Mouse (Mus musculus): ENCODE data around the gene Zbtb16. TPM values are rescaled to one million over a fixed set of nuclear protein-coding genes. Genes with fewer than 3 reads are reported as not detected.
A peak's percentile ranks its signal among the peaks of the same experiment; 100 is the strongest.

The Zbtb16 gene
- polyA plus RNA-seq, 1 experiment from 2014 or later = 7.0 TPM

- Histone ChIP-seq H3K27me3 (peaks cover 23% of the 10 kb centered on the region), H3K4me2 (no peak overlapping the region), H3K9ac (no peak overlapping the region), H3K27ac (no peak overlapping the region), H3K4me3 (no peak overlapping the region), H3K9me3 (no peaks in the 10 kb centered on the region), H3K4me1 (peaks cover 18% of the 10 kb centered on the region), H3K36me3 (no peaks in the 10 kb centered on the region)
- no peak for ATAC-seq (ENCODE audit: borderline replicate concordance, extremely low read depth, low FRiP score, low TSS enrichment)
- WGBS = 20% methylated on average over 11 of the region's 11 CpGs
Measured at GRCm38 (mm10) chr9:48796267-48796822, 39.7 kb downstream of the Zbtb16 start.

- H3K27me3 ChIP-seq = peaks cover 23% of the 10 kb centered on the region
- no peaks in the 10 kb centered on the region for H3K36me3 ChIP-seq
- no peak overlapping the region for H3K27ac ChIP-seq
- no peak for ATAC-seq (ENCODE audit: borderline replicate concordance, extremely low read depth, low FRiP score, low TSS enrichment)
- no peak overlapping the region for H3K4me3 ChIP-seq
- no peaks in the 10 kb centered on the region for H3K9me3 ChIP-seq
- H3K4me1 ChIP-seq = peaks cover 18% of the 10 kb centered on the region
- no peak overlapping the region for H3K9ac ChIP-seq
- no peak overlapping the region for H3K4me2 ChIP-seq
- WGBS = 45% methylated on average over 10 of the region's 10 CpGs
Measured at GRCm38 (mm10) chr9:48795740-48796139, 40.3 kb downstream of the Zbtb16 start.

DNA sequence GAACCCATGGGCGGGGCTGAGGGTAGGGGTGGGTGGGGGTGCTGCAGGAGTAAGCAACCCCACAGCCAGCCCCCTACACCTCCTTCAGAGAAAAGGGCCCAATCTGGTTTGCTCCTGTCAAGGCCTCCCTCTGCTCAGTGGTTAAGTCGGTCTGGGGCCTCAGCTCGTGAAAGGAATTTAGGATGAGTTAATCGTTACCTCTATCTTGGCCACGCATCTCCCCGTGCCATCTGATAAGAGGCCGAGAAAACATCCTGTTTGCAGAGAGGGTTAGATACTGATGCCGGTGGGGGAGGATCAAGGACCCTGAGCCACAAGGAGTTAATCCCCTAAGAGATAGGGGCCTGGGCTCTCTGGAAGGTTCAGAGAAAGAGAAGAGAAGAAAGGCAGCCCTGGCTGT is 40.9 kb downstream of the Zbtb16 start:
- H3K4me3 ChIP-seq = no peak overlapping the region
- H3K27ac ChIP-seq = no peak overlapping the region
- no peaks in the 10 kb centered on the region for H3K9me3 ChIP-seq
- no peak overlapping the region for H3K9ac ChIP-seq
- H3K4me1 ChIP-seq = peaks cover 18% of the 10 kb centered on the region
- no peaks in the 10 kb centered on the region for H3K36me3 ChIP-seq
- WGBS = 17% methylated on average over 8 of the region's 8 CpGs
- H3K27me3 ChIP-seq = peaks cover 23% of the 10 kb centered on the region
- no peak for ATAC-seq (ENCODE audit: borderline replicate concordance, extremely low read depth, low FRiP score, low TSS enrichment)
- no peak overlapping the region for H3K4me2 ChIP-seq

DNA sequence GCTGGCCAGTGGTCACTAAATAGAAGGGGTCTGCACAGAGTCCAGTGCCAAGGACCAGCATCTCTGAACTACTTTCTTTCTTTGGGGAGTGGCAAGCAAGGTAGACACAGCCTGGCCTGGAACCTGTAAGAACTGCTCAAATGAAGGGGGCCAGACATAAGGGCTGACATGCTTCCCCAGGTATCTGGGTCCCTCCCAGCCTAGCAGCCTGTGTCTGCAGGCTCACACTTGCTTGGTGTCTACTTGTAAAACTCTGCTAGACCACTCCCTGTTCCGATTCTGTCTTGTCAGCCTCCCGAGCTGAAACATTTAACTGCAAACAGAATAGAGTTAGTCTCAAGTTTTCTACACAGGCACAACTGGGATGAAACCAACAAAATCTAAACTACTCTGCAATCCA is 41.6 kb downstream of the Zbtb16 start:
- no peak overlapping the region for H3K4me3 ChIP-seq
- H3K36me3 ChIP-seq = no peaks in the 10 kb centered on the region
- no peaks in the 10 kb centered on the region for H3K9me3 ChIP-seq
- 63% methylated on average over 2 of the region's 2 CpGs for WGBS
- no peak overlapping the region for H3K27ac ChIP-seq
- H3K9ac ChIP-seq = no peak overlapping the region
- H3K4me1 ChIP-seq = peaks cover 18% of the 10 kb centered on the region
- ATAC-seq (ENCODE audit: borderline replicate concordance, extremely low read depth, low FRiP score, low TSS enrichment) = no peak
- peaks cover 23% of the 10 kb centered on the region for H3K27me3 ChIP-seq
- H3K4me2 ChIP-seq = no peak overlapping the region

GRCm38 (mm10) chr9:48793638-48794188 is 42.3 kb downstream of the Zbtb16 start:
- Histone ChIP-seq H3K4me3 (no peak overlapping the region), H3K9me3 (no peaks in the 10 kb centered on the region), H3K9ac (no peak overlapping the region), H3K36me3 (no peaks in the 10 kb centered on the region), H3K27me3 (peaks cover 17% of the 10 kb centered on the region; the same call in 1 of the 2 replicates), H3K27ac (no peak overlapping the region), H3K4me2 (no peak overlapping the region), H3K4me1 (peaks cover 23% of the 10 kb centered on the region)
- WGBS = 53% methylated on average over 4 of the region's 4 CpGs
- no peak for ATAC-seq (ENCODE audit: borderline replicate concordance, extremely low read depth, low FRiP score, low TSS enrichment)

DNA sequence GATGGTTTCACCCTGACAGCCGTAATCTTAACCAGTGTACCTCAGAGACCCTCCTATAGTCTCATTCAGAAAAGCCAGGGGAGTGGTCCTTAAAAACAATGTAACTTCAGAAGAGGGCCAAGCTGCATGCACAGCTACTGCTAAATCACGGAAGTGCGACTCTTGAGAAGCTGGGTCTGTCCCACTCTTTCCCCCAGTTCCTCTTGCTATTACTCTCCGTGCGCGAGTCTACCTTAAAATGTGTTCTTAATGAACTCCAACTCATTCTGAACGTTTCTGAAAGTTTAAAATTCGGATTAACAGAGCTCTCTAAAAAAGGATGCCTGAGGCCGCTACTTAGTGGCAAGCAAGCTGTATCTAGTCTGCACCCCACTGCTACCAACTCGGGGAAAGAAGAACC is 45.4 kb downstream of the Zbtb16 start:
- Histone ChIP-seq H3K4me2 (no peak overlapping the region), H3K4me1 (peaks cover 27% of the 10 kb centered on the region), H3K27ac (no peak overlapping the region), H3K36me3 (no peaks in the 10 kb centered on the region), H3K27me3 (no peaks in the 10 kb centered on the region), H3K9ac (no peak overlapping the region), H3K9me3 (no peaks in the 10 kb centered on the region), H3K4me3 (no peak overlapping the region)
- ATAC-seq (ENCODE audit: borderline replicate concordance, extremely low read depth, low FRiP score, low TSS enrichment) = no peak
- WGBS = 82% methylated on average over 10 of the region's 10 CpGs

DNA sequence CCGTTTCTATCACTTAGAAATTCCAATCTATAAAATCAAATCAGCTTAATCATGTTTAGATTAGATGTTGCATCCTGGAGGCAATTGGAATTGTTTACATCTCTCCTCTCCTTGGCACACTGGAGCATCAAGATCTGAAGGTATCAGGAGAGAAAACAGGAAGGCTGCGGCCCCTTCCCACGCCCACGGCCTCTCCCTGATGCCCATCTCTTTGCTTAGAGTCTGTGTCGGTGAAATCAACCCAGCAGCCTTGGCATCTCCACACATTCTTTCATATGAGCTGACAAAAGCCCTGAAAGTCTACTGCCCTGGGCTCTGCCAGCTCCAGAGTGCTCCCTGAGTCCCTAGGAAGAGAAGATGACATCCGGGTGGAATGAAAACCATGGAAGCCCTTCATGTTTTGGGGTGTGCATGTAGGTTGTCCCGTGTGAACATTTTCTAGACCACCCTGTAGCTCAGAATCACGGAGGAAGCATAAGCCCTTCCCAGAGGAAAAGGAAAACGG is 48.1 kb downstream of the Zbtb16 start:
- Histone ChIP-seq H3K9me3 (no peaks in the 10 kb centered on the region), H3K36me3 (no peaks in the 10 kb centered on the region), H3K4me3 (no peak overlapping the region), H3K9ac (no peak overlapping the region), H3K27me3 (0 out of 2 replicates have a peak, but pooled peaks cover 4% of the 10 kb centered on the region), H3K4me1 (peaks cover 25% of the 10 kb centered on the region), H3K27ac (no peak overlapping the region; the same call in 1 of the 2 replicates), H3K4me2 (no peak overlapping the region)
- WGBS = 54% methylated on average over 9 of the region's 9 CpGs
- ATAC-seq (ENCODE audit: borderline replicate concordance, extremely low read depth, low FRiP score, low TSS enrichment) = no peak

DNA sequence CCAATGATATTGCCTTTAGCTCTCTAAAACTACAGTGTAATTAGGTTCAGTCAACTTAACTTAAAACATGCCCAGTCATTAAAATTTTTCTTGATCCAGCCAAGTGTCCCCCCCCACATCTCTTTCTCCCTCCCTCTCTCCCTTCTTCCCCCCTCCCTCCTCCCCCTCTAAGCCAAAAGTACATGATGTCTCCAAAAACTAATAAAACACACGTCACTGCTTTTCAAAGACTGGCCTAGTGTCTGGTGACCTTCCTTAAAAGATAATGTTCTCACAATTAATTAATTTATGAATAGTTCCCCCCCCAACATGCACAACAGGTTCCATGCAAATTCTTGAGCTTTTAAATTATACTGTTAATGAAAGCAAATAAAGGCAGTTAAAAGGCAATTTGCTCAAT is 48.7 kb downstream of the Zbtb16 start:
- H3K27ac ChIP-seq = no peak overlapping the region
- 37% methylated on average over 1 of the region's 1 CpGs for WGBS
- no peak overlapping the region for H3K4me3 ChIP-seq
- no peak overlapping the region for H3K4me2 ChIP-seq
- 0 out of 2 replicates have a peak, but pooled peaks cover 4% of the 10 kb centered on the region for H3K27me3 ChIP-seq
- peaks cover 28% of the 10 kb centered on the region for H3K4me1 ChIP-seq
- no peak for ATAC-seq (ENCODE audit: borderline replicate concordance, extremely low read depth, low FRiP score, low TSS enrichment)
- no peak overlapping the region for H3K9ac ChIP-seq
- H3K36me3 ChIP-seq = no peaks in the 10 kb centered on the region
- no peaks in the 10 kb centered on the region for H3K9me3 ChIP-seq

- Histone ChIP-seq H3K36me3 (no peaks in the 10 kb centered on the region), H3K27ac (no peak overlapping the region), H3K4me1 (peaks cover 31% of the 10 kb centered on the region), H3K9me3 (no peaks in the 10 kb centered on the region), H3K9ac (no peak overlapping the region), H3K4me2 (no peak overlapping the region), H3K27me3 (0 out of 2 replicates have a peak, but pooled peaks cover 4% of the 10 kb centered on the region), H3K4me3 (no peak overlapping the region)
- ATAC-seq (ENCODE audit: borderline replicate concordance, extremely low read depth, low FRiP score, low TSS enrichment) = no peak
- 37% methylated on average over 6 of the region's 6 CpGs for WGBS
Measured at GRCm38 (mm10) chr9:48786814-48787213, 49.2 kb downstream of the Zbtb16 start.

GRCm38 (mm10) chr9:48784937-48785336 is 51.1 kb downstream of the Zbtb16 start:
- WGBS = 54% methylated on average over 6 of the region's 6 CpGs
- Histone ChIP-seq H3K4me3 (no peak overlapping the region), H3K36me3 (no peaks in the 10 kb centered on the region), H3K4me2 (no peak overlapping the region), H3K4me1 (peaks cover 31% of the 10 kb centered on the region), H3K27ac (no peak overlapping the region), H3K9me3 (no peaks in the 10 kb centered on the region), H3K27me3 (peaks cover 12% of the 10 kb centered on the region; the same call in 1 of the 2 replicates), H3K9ac (no peak overlapping the region)
- no peak for ATAC-seq (ENCODE audit: borderline replicate concordance, extremely low read depth, low FRiP score, low TSS enrichment)

- no peaks in the 10 kb centered on the region for H3K36me3 ChIP-seq
- peaks cover 23% of the 10 kb centered on the region for H3K4me1 ChIP-seq
- no peaks in the 10 kb centered on the region for H3K9me3 ChIP-seq
- WGBS = 47% methylated on average over 4 of the region's 4 CpGs
- H3K27me3 ChIP-seq = peaks cover 12% of the 10 kb centered on the region; the same call in 1 of the 2 replicates
- H3K4me3 ChIP-seq = no peak overlapping the region
- ATAC-seq (ENCODE audit: borderline replicate concordance, extremely low read depth, low FRiP score, low TSS enrichment) = no peak
- no peak overlapping the region for H3K9ac ChIP-seq
- no peak overlapping the region for H3K4me2 ChIP-seq
- peak overlapping the region; percentile 33; the same call in 1 of the 2 replicates for H3K27ac ChIP-seq
Measured at GRCm38 (mm10) chr9:48783292-48783691, 52.7 kb downstream of the Zbtb16 start.

DNA sequence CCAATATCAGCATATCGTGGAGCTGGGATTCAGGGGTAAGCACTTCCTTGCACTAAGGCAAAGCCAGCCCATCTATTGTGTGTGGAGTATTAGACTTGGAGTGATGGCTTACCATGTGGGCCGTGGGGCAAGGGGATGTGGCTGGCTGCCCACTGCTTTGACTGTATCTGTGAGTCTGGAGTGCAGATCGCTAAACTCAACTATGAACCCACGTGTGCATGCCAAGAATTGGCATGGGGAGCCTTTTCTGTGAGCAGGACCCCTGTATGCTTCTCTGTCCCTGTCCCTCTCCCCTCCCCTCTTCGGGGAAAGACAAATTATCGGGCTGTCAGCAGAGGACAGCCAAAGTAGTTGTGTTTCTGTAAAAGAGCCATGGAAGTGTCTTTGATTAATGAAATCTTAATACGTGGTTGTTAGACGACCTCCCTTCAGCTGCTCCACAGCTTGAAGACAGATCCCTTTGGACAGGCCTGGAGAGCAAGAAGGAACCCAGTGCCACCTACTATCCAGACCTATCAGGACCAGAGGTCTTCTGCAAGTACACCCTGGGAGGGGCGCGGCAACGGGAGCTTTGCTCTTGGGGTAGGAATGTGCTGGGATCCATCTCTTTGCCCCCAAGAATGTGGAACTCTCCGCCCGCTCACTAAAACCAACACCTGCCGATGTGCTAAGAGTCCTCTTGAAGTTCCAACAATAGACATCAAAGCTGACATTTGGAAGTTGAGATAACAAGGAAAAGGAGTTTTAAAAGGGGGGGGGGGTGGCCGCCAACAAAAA is 53.5 kb downstream of the Zbtb16 start:
- peak; percentile 65; the same call in 1 of the 2 replicates for ATAC-seq (ENCODE audit: borderline replicate concordance, extremely low read depth, low FRiP score, low TSS enrichment)
- Histone ChIP-seq H3K36me3 (no peaks in the 10 kb centered on the region), H3K27ac (no peak overlapping the region), H3K4me3 (no peak overlapping the region), H3K9ac (no peak overlapping the region), H3K27me3 (peaks cover 12% of the 10 kb centered on the region; the same call in 1 of the 2 replicates), H3K4me2 (no peak overlapping the region), H3K4me1 (peaks cover 18% of the 10 kb centered on the region), H3K9me3 (no peaks in the 10 kb centered on the region)
- 19% methylated on average over 15 of the region's 15 CpGs for WGBS
